In genomic region chr12:83525822-83526544, GRCm38 (mm10) we compare ENCODE assay signal across 12 mouse cellular contexts. TPM values are rescaled to one million over a fixed set of nuclear protein-coding genes. Genes with fewer than 3 reads are reported as not detected.
DNase-seq lines count a peak whose midpoint lies in the region; ATAC-seq and TF ChIP-seq lines count a peak whose summit lies in the region.
"Had no signal": no experiment of that assay in that cellular context is flagged by ENCODE, and none has a peak within 500 bp of the region (broad histone marks: within the 10 kb centered on the region; RNA-seq: fewer than 3 reads in every experiment).

No protein-coding gene starts in this region.

- H3K27me3 ChIP-seq in heart, embryonic 16.5 days (ENCODE audit: control insufficient read depth, insufficient read depth, low read length): no peaks in the 10 kb centered on the region
- no peaks in the 10 kb centered on the region for H3K27me3 ChIP-seq in heart, adult 2 months (ENCODE audit: control insufficient read depth, insufficient read depth, low read length)
- no peaks in the 10 kb centered on the region for H3K27me3 ChIP-seq in embryonic facial prominence, embryonic 15.5 days
- H3K27me3 ChIP-seq in liver, postnatal 0 days (ENCODE audit: insufficient read depth, low read length): no peaks in the 10 kb centered on the region

- H3K4me1 ChIP-seq in heart, embryonic 16.5 days (ENCODE audit: control insufficient read depth, insufficient read depth, low read length): peaks cover 30% of the 10 kb centered on the region
- peaks cover 2% of the 10 kb centered on the region; the same call in 1 of the 2 replicates for H3K4me1 ChIP-seq in heart, adult 2 months (ENCODE audit: control insufficient read depth, insufficient read depth, low read length)
- peaks cover 14% of the 10 kb centered on the region for H3K4me1 ChIP-seq in embryonic facial prominence, embryonic 15.5 days
- peaks cover 16% of the 10 kb centered on the region for H3K4me1 ChIP-seq in liver, postnatal 0 days (ENCODE audit: insufficient read depth)

- peak overlapping the region; percentile 1; the same call in 1 of the 2 replicates for H3K9ac ChIP-seq in heart, embryonic 16.5 days (ENCODE audit: low read length)
- no peak overlapping the region for H3K9ac ChIP-seq in heart, adult 2 months (ENCODE audit: low read depth, low read length)
- H3K9ac ChIP-seq in embryonic facial prominence, embryonic 15.5 days: no peak overlapping the region
- peak overlapping the region; percentile 51; the same call in 1 of the 2 replicates for H3K9ac ChIP-seq in liver, postnatal 0 days (replicated peaks)

- H3K79me2 ChIP-seq in heart, adult 2 months (replicated peaks; ENCODE audit: control insufficient read depth, insufficient read depth, low read length): no peaks in the 10 kb centered on the region

- intact Hi-C loops in heart, adult 2 months (cut with DNase I): no loop called here

- TF ChIP-seq POLR2A in heart, adult 2 months (IDR thresholded peaks at IDR 0.05; ENCODE audit: insufficient read depth, low read depth, low read length): no peak

- H3K36me3 ChIP-seq in heart, embryonic 16.5 days (ENCODE audit: control insufficient read depth, insufficient read depth): peaks cover 3% of the 10 kb centered on the region; the same call in 1 of the 2 replicates
- H3K36me3 ChIP-seq in heart, adult 2 months (ENCODE audit: control insufficient read depth, insufficient read depth, low read length): no peaks in the 10 kb centered on the region
- peaks cover 16% of the 10 kb centered on the region for H3K36me3 ChIP-seq in embryonic facial prominence, embryonic 15.5 days
- peaks cover 2% of the 10 kb centered on the region; the same call in 1 of the 2 replicates for H3K36me3 ChIP-seq in liver, postnatal 0 days (replicated peaks; ENCODE audit: insufficient read depth, low read length)

- DNase-seq in heart, adult 2 months: no peak
- peak; percentile 48 for DNase-seq in R1 (ENCODE audit: low read depth, low spot score)
- peak; percentile 33 for DNase-seq in liver, postnatal 0 days
- no peak for DNase-seq in urinary bladder, postnatal 36 days (ENCODE audit: low spot score in 2 of 2)
- DNase-seq in spleen, postnatal 14 days (ENCODE audit: low spot score in 2 of 2): no peak
- DNase-seq: heart, postnatal 14 days; lung, postnatal 36 days; spleen, adult 18-20 months had no signal

- ATAC-seq in heart, embryonic 16.5 days (replicated peaks; ENCODE audit: extremely low read depth, insufficient read depth, low FRiP score): peak; percentile 30; the same call in 1 of the 2 replicates
- no peak; the same call in 1 of the 2 replicates for ATAC-seq in embryonic facial prominence, embryonic 15.5 days (ENCODE audit: insufficient number of reproducible peaks, low FRiP score, low TSS enrichment, low read depth)
- peak; percentile 85 for ATAC-seq in liver, postnatal 0 days
- ATAC-seq: activated CD4-positive, CD25-positive, alpha-beta regulatory T cell, adult 4 months had no signal

- H3K27ac ChIP-seq in heart, embryonic 16.5 days (ENCODE audit: low read length): peak overlapping the region; percentile 64
- H3K27ac ChIP-seq in heart, adult 2 months: no peak overlapping the region
- H3K27ac ChIP-seq in embryonic facial prominence, embryonic 15.5 days (replicated peaks): peak overlapping the region; percentile 75
- peak overlapping the region; percentile 66 for H3K27ac ChIP-seq in liver, postnatal 0 days (ENCODE audit: low read depth)
- H3K27ac ChIP-seq: kidney, postnatal 0 days had no signal

- 62% methylated on average over 18 of the region's 18 CpGs for WGBS in heart, embryonic 16.5 days
- 42% methylated on average over 18 of the region's 18 CpGs for WGBS in heart, adult 2 months
- WGBS in embryonic facial prominence, embryonic 15.5 days: 44% methylated on average over 18 of the region's 18 CpGs
- WGBS in liver, postnatal 0 days (ENCODE audit: insufficient replicate concordance): 58% methylated on average over 18 of the region's 18 CpGs

- H3K9me3 ChIP-seq in heart, embryonic 16.5 days (replicated peaks; ENCODE audit: control insufficient read depth, low read length): no peaks in the 10 kb centered on the region
- no peaks in the 10 kb centered on the region for H3K9me3 ChIP-seq in embryonic facial prominence, embryonic 15.5 days (replicated peaks)
- H3K9me3 ChIP-seq in liver, postnatal 0 days (ENCODE audit: low read length): no peaks in the 10 kb centered on the region

- TF ChIP-seq CTCF in heart, adult 2 months (IDR thresholded peaks at IDR 0.05): no peak
- no peak for TF ChIP-seq CTCF in liver, postnatal 0 days (IDR thresholded peaks at IDR 0.05; ENCODE audit: low read depth)

- no peak overlapping the region for H3K4me3 ChIP-seq in heart, embryonic 16.5 days (ENCODE audit: low read length)
- no peak overlapping the region for H3K4me3 ChIP-seq in heart, adult 2 months
- peak overlapping the region; percentile 14; the same call in 1 of the 2 replicates for H3K4me3 ChIP-seq in embryonic facial prominence, embryonic 15.5 days (replicated peaks)
- H3K4me3 ChIP-seq in liver, postnatal 0 days (ENCODE audit: low read depth, low read length): peak overlapping the region; percentile 32

- H3K4me2 ChIP-seq in heart, embryonic 16.5 days (ENCODE audit: low read depth, low read length): 0 out of 2 replicates have a peak overlapping the region, but pooled peaks have one; percentile 17
- peak overlapping the region; percentile 28; the same call in 1 of the 2 replicates for H3K4me2 ChIP-seq in embryonic facial prominence, embryonic 15.5 days (replicated peaks)
- peak overlapping the region; percentile 54 for H3K4me2 ChIP-seq in liver, postnatal 0 days (ENCODE audit: low read depth, low read length)

- no peak for TF ChIP-seq EP300 in heart, adult 2 months (IDR thresholded peaks at IDR 0.05; ENCODE audit: insufficient read depth, low read depth, low read length)
- TF ChIP-seq EP300 in liver, postnatal 0 days (IDR thresholded peaks at IDR 0.05; ENCODE audit: low read depth): no peak

RNA-seq across cellular contexts. Expression of gene Dcaf4, which starts 5.7 kb away (rescaled TPM):
- polyA plus RNA-seq in heart, embryonic 16.5 days (2015; fragmentation: Nextera tagmentation; extraction: Ambion mirVana): 26.9 and 27.4 TPM in 2 replicates
- total RNA-seq in heart, adult 2 months (2021): 10 to 100 TPM; 11.9 to 13.6 TPM
- 17.2 and 26.1 TPM in 2 replicates for polyA plus RNA-seq in heart, adult 2 months (2012; rRNA removed)
- 47.7 and 48.1 TPM in 2 replicates for polyA plus RNA-seq in embryonic facial prominence, embryonic 15.5 days (2015; fragmentation: Nextera tagmentation; extraction: Ambion mirVana)
- 6.8 and 8.0 TPM in 2 replicates for polyA plus RNA-seq in liver, postnatal 0 days (2015; fragmentation: Nextera tagmentation; extraction: Ambion mirVana)

RNA-seq across cellular contexts. Expression of gene Dpf3, which starts 38.5 kb away (rescaled TPM):
- 19.2 and 21.8 TPM in 2 replicates for polyA plus RNA-seq in heart, embryonic 16.5 days (2015; fragmentation: Nextera tagmentation; extraction: Ambion mirVana)
- 10 to 100 TPM; 16.6 to 18.8 TPM for total RNA-seq in heart, adult 2 months (2021)
- polyA plus RNA-seq in heart, adult 2 months (2012; rRNA removed): 9.1 and 9.7 TPM in 2 replicates
- polyA plus RNA-seq in embryonic facial prominence, embryonic 15.5 days (2015; fragmentation: Nextera tagmentation; extraction: Ambion mirVana): 3.9 and 4.6 TPM in 2 replicates
- polyA plus RNA-seq in liver, postnatal 0 days (2015; fragmentation: Nextera tagmentation; extraction: Ambion mirVana): 4.5 and 7.5 TPM in 2 replicates

Comparison
In these comparisons a context has a peak if more than half of its experiments do, and no peak if none do; other contexts are left out.
1. H3K9ac ChIP-seq: peak in heart, embryonic 16.5 days (single experiment) and liver, postnatal 0 days (single experiment); none in heart, adult 2 months (single experiment) and embryonic facial prominence, embryonic 15.5 days (single experiment).
2. H3K4me3 ChIP-seq: peak in embryonic facial prominence, embryonic 15.5 days (single experiment) and liver, postnatal 0 days (single experiment); none in heart, embryonic 16.5 days (single experiment) and heart, adult 2 months (single experiment).
3. DNase-seq: peak in R1 (single experiment) and liver, postnatal 0 days (single experiment); none in heart, adult 2 months (0 of 2), urinary bladder, postnatal 36 days (0 of 2) and spleen, postnatal 14 days (0 of 2).
4. Peak in every context shown above with its lines, with median percentiles within 50 percentile points of each other: H3K4me2 ChIP-seq.